Mouse (Mus musculus): ENCODE measurements around the gene Il1rapl1. TPM values are rescaled to one million over a fixed set of nuclear protein-coding genes. Genes with fewer than 3 reads are reported as not detected.

Il1rapl1 gene
- polyA plus RNA-seq (2015; fragmentation: Nextera tagmentation; extraction: Ambion mirVana), result 4.4 and 4.8 TPM in 2 replicates

DNA sequence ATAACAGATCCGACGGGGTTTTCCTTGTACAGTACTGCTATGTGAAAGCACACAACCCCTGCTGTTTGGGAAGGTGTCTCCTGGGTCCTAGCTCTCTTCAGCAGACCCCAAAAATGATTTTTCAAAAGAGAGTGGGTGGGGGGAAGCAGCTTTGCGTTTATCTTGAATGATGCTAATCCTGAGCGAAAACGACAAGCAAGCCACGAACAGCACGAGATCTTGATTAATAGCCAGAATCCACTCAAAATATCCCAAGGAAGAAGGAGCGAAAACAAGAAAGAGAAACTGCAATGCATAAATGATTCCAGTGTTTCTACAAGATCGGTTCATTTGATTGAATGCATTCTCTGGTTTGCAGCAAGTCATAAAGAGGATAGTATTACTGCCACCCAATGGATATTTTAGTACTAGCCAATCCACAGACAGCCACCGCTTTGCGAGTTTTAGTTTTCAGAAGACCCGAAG, at the start of gene Il1rapl1:
Il1rapl1 (minus strand) TSS at position 37 of the 465 bp plus-strand sequence.
- Histone ChIP-seq H3K4me2 (ENCODE audit: low read length) (peak within 1 kb of the TSS; percentile 61), H3K4me3 (ENCODE audit: low read length) (peak within 1 kb of the TSS; percentile 46), H3K36me3 (ENCODE audit: control insufficient read depth, insufficient read depth, low read length) (no peaks in the 10 kb centered on the region), H3K9me3 (ENCODE audit: control insufficient read depth, low read length) (no peaks in the 10 kb centered on the region), H3K4me1 (ENCODE audit: control insufficient read depth, insufficient read depth, low read depth, low read length) (no peaks in the 10 kb centered on the region), H3K9ac (ENCODE audit: low read depth, low read length) (peak within 1 kb of the TSS; percentile 52), H3K27ac (ENCODE audit: low read depth, low read length) (peak within 1 kb of the TSS; percentile 59), H3K27me3 (replicated peaks; ENCODE audit: control insufficient read depth, insufficient read depth, low read length) (no peaks in the 10 kb centered on the region)
- 16% methylated on average over 12 of the region's 12 CpGs for WGBS
- ATAC-seq, result peak; percentile 87

DNA sequence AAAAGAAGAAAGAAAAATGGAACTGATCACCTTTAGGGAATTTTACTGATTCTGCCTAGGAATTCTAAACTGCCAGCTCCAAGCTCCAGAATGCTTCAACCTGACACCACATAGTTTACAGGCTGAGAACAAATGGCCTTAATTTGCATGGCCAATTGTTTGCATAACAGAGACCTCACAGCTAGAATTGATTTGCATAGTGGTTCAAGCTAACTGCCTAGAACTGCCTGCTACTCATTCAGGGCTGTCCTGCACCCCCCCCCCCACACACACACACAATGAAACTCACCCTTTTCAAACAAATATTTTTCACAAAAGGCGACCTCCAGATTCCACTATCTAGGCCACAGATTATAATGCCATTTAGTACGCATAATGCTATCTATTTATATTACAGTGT, 42.6 kb upstream of the Il1rapl1 start:
- Histone ChIP-seq H3K36me3 (ENCODE audit: control insufficient read depth, insufficient read depth, low read length) (no peaks in the 10 kb centered on the region), H3K4me2 (ENCODE audit: low read length) (no peak overlapping the region), H3K4me3 (ENCODE audit: low read length) (no peak overlapping the region), H3K9ac (ENCODE audit: low read depth, low read length) (no peak overlapping the region), H3K9me3 (ENCODE audit: control insufficient read depth, low read length) (no peaks in the 10 kb centered on the region), H3K27ac (ENCODE audit: low read depth, low read length) (no peak overlapping the region), H3K4me1 (ENCODE audit: control insufficient read depth, insufficient read depth, low read depth, low read length) (no peaks in the 10 kb centered on the region), H3K27me3 (replicated peaks; ENCODE audit: control insufficient read depth, insufficient read depth, low read length) (no peaks in the 10 kb centered on the region)
- no peak for ATAC-seq
- WGBS, result 26% methylated on average over 2 of the region's 2 CpGs

DNA sequence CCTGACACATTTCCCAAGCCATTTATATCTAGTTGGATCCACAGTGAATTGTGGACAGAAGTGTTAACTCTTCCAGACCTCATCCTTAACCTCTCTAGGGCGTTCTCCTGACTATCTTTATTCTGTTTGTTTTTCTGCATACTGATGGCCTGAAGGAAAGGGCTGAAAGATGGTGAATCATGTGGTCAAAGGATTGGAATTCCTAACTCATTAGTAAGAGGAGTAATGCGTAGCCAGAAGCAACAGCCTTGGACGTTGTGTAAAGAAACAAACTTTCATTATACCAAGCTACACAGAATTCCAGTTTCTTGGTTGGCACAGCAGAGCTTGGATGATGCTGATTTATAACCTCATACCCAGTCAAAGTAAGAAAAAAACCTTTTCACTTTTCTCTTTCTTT, 10.2 kb upstream of the Il1rapl1 start:
- ATAC-seq, result no peak
- no peak overlapping the region for H3K27ac ChIP-seq (ENCODE audit: low read depth, low read length)
- H3K4me2 ChIP-seq (ENCODE audit: low read length), result no peak overlapping the region
- H3K9ac ChIP-seq (ENCODE audit: low read depth, low read length), result no peak overlapping the region
- whole genome bisulfite sequencing, result 67% methylated on average over 3 of the region's 3 CpGs
- no peaks in the 10 kb centered on the region for H3K27me3 ChIP-seq (replicated peaks; ENCODE audit: control insufficient read depth, insufficient read depth, low read length)
- no peaks in the 10 kb centered on the region for H3K36me3 ChIP-seq (ENCODE audit: control insufficient read depth, insufficient read depth, low read length)
- no peaks in the 10 kb centered on the region for H3K9me3 ChIP-seq (ENCODE audit: control insufficient read depth, low read length)
- no peaks in the 10 kb centered on the region for H3K4me1 ChIP-seq (ENCODE audit: control insufficient read depth, insufficient read depth, low read depth, low read length)
- H3K4me3 ChIP-seq (ENCODE audit: low read length), result no peak overlapping the region

DNA sequence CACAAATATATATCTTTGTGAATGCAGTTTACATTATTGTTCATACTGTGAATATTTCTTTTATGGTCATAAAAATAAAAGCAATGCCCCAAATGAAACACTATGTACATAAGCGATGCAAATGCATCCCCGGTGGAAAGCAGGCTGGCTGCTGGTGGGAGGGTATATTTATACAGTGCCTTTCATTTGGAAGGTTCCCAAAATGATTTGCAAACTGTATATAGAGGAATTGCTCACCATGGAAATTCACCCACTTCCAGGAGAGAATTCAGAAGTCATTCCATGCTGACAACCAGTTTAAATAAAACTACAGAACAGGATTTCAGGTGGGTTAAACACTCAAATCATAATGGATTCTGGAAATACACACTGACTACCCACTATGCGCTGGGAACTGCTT, 4.6 kb upstream of the Il1rapl1 start:
- 70% methylated on average over 3 of the region's 3 CpGs for WGBS
- H3K36me3 ChIP-seq (ENCODE audit: control insufficient read depth, insufficient read depth, low read length), result no peaks in the 10 kb centered on the region
- H3K9ac ChIP-seq (ENCODE audit: low read depth, low read length), result no peak overlapping the region
- H3K4me2 ChIP-seq (ENCODE audit: low read length), result no peak overlapping the region
- H3K27me3 ChIP-seq (replicated peaks; ENCODE audit: control insufficient read depth, insufficient read depth, low read length), result no peaks in the 10 kb centered on the region
- H3K4me1 ChIP-seq (ENCODE audit: control insufficient read depth, insufficient read depth, low read depth, low read length), result no peaks in the 10 kb centered on the region
- H3K9me3 ChIP-seq (ENCODE audit: control insufficient read depth, low read length), result no peaks in the 10 kb centered on the region
- no peak overlapping the region for H3K27ac ChIP-seq (ENCODE audit: low read depth, low read length)
- H3K4me3 ChIP-seq (ENCODE audit: low read length), result no peak overlapping the region
- no peak for ATAC-seq

DNA sequence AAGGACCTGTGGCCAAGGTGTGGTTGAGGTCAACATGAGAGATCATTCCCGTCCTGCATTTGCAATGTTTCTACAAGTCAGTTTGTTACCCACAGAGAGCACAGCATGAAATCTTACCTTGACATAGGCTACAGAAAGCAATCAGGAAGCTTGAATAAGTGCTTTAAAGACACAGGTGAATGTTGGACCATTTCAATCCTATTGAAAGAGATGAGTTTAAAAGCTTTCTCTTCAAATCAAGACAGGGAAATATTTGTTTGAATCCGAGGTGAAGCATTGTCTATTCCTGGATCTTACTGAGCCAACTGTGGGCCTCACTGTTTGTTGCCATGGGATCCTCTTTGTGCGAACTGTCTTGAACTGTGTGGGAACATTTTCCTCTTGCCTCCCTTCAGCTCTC, 2.4 kb upstream of the Il1rapl1 start:
- H3K4me2 ChIP-seq (ENCODE audit: low read length), result no peak overlapping the region

DNA sequence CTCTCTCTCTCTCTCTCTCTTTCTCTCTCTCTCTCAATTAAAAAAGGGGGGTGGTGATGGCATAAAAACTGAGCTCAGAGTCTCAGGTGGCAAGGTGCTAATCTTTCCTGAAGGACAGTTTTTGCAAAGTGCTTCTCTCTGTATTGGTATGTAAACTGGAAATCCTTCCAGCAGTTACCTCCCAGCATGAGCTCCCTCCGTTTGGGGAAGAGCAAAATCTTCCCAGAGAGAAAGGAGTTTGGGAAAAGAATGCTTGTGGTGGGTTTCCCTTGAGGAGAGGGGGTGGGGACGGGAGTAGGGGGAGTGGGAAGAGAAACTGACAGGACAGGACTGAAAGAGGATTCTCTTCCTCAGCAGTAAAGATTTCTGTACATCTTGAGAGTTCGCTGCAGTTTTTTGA, 881 bp upstream of the Il1rapl1 start:
- ATAC-seq, result no peak
- no peaks in the 10 kb centered on the region for H3K36me3 ChIP-seq (ENCODE audit: control insufficient read depth, insufficient read depth, low read length)
- H3K4me2 ChIP-seq (ENCODE audit: low read length), result peak overlapping the region; percentile 61
- no peaks in the 10 kb centered on the region for H3K4me1 ChIP-seq (ENCODE audit: control insufficient read depth, insufficient read depth, low read depth, low read length)
- no peak overlapping the region for H3K27ac ChIP-seq (ENCODE audit: low read depth, low read length)
- H3K9ac ChIP-seq (ENCODE audit: low read depth, low read length), result no peak overlapping the region; the same call in 1 of the 2 replicates
- H3K9me3 ChIP-seq (ENCODE audit: control insufficient read depth, low read length), result no peaks in the 10 kb centered on the region
- H3K27me3 ChIP-seq (replicated peaks; ENCODE audit: control insufficient read depth, insufficient read depth, low read length), result no peaks in the 10 kb centered on the region
- peak overlapping the region; percentile 46 for H3K4me3 ChIP-seq (ENCODE audit: low read length)
- WGBS, result 10% methylated on average over 3 of the region's 3 CpGs

More for the DNA sequence above, 2.4 kb upstream of the Il1rapl1 start:
- Histone ChIP-seq H3K9ac (ENCODE audit: low read depth, low read length) (no peak overlapping the region), H3K36me3 (ENCODE audit: control insufficient read depth, insufficient read depth, low read length) (no peaks in the 10 kb centered on the region), H3K9me3 (ENCODE audit: control insufficient read depth, low read length) (no peaks in the 10 kb centered on the region), H3K27ac (ENCODE audit: low read depth, low read length) (no peak overlapping the region), H3K4me1 (ENCODE audit: control insufficient read depth, insufficient read depth, low read depth, low read length) (no peaks in the 10 kb centered on the region), H3K4me3 (ENCODE audit: low read length) (no peak overlapping the region), H3K27me3 (replicated peaks; ENCODE audit: control insufficient read depth, insufficient read depth, low read length) (no peaks in the 10 kb centered on the region)
- whole genome bisulfite sequencing, result 57% methylated on average over 3 of the region's 3 CpGs
- ATAC-seq, result no peak

DNA sequence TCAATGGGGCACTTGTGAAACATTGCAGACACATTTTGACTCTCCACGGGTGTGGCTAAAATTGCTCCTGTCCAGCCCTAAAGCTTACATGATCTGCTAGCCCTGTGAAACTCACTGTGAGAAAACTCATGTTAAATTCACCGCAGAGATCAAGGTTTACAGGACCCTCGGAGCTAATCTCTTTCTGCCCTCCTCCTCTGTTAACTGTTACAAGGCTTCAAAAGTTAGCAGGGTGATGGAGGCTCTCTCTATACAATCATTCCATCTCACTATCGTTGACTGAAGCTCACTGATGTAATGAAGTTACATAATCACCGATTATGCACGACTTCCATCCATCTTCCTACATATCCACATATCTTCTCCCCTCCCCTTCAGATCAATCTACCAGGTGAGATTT, 1.9 kb downstream of the Il1rapl1 start:
- no peak overlapping the region for H3K9ac ChIP-seq (ENCODE audit: low read depth, low read length)
- 51% methylated on average over 6 of the region's 6 CpGs for WGBS

DNA sequence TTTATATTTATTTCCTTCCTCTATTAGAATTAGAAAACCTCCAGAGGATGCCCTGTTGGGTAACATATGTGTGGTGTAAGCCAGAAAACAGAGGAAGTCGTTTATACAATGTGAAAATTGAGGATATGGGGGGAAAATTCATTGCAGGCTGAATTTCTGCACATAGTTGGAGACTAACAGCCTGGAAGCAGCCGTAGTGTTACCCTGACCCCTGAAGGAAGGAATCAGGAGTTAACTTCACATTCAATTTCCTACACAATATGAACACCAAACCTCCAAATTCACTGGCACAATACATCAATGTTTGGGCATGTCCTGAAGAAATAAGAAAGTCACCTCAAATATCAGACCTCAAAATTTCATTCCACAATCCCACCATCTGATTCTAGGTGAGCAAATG, 3.2 kb downstream of the Il1rapl1 start:
- H3K4me1 ChIP-seq (ENCODE audit: control insufficient read depth, insufficient read depth, low read depth, low read length), result no peaks in the 10 kb centered on the region
- ATAC-seq, result no peak
- H3K4me2 ChIP-seq (ENCODE audit: low read length), result peak overlapping the region; percentile 34
- H3K36me3 ChIP-seq (ENCODE audit: control insufficient read depth, insufficient read depth, low read length), result no peaks in the 10 kb centered on the region
- no peak overlapping the region for H3K27ac ChIP-seq (ENCODE audit: low read depth, low read length)
- WGBS, result 28% methylated on average over 2 of the region's 2 CpGs
- H3K9me3 ChIP-seq (ENCODE audit: control insufficient read depth, low read length), result no peaks in the 10 kb centered on the region
- H3K27me3 ChIP-seq (replicated peaks; ENCODE audit: control insufficient read depth, insufficient read depth, low read length), result no peaks in the 10 kb centered on the region
- H3K9ac ChIP-seq (ENCODE audit: low read depth, low read length), result no peak overlapping the region
- H3K4me3 ChIP-seq (ENCODE audit: low read length), result peak overlapping the region; percentile 24

More for the DNA sequence above, 1.9 kb downstream of the Il1rapl1 start:
- ATAC-seq, result no peak
- H3K27ac ChIP-seq (ENCODE audit: low read depth, low read length), result no peak overlapping the region
- H3K4me3 ChIP-seq (ENCODE audit: low read length), result peak overlapping the region; percentile 46
- H3K36me3 ChIP-seq (ENCODE audit: control insufficient read depth, insufficient read depth, low read length), result no peaks in the 10 kb centered on the region
- no peaks in the 10 kb centered on the region for H3K27me3 ChIP-seq (replicated peaks; ENCODE audit: control insufficient read depth, insufficient read depth, low read length)
- H3K9me3 ChIP-seq (ENCODE audit: control insufficient read depth, low read length), result no peaks in the 10 kb centered on the region
- H3K4me1 ChIP-seq (ENCODE audit: control insufficient read depth, insufficient read depth, low read depth, low read length), result no peaks in the 10 kb centered on the region
- peak overlapping the region; percentile 61 for H3K4me2 ChIP-seq (ENCODE audit: low read length)

DNA sequence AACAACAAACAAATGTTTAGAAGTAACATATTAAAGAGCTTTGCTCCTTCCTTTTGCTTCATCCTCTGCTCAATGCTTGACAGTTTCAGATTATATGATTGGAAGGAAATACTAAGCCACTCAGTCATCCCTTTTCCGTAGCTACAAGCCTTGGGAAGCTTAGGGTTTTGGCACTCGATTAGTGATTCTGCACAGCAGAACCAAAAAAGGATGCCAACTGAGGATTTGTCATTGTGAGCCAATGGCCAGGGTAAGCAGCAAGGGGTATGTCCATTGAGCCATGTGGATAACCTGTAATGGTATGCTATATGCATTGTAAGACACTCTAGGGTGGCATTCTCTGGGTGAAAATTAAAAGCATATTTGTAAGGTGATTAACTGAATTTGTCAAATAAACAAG, 5.7 kb downstream of the Il1rapl1 start:
- H3K36me3 ChIP-seq (ENCODE audit: control insufficient read depth, insufficient read depth, low read length), result no peaks in the 10 kb centered on the region
- no peaks in the 10 kb centered on the region for H3K9me3 ChIP-seq (ENCODE audit: control insufficient read depth, low read length)
- H3K9ac ChIP-seq (ENCODE audit: low read depth, low read length), result no peak overlapping the region
- H3K4me1 ChIP-seq (ENCODE audit: control insufficient read depth, insufficient read depth, low read depth, low read length), result no peaks in the 10 kb centered on the region
- no peak overlapping the region for H3K27ac ChIP-seq (ENCODE audit: low read depth, low read length)
- H3K4me3 ChIP-seq (ENCODE audit: low read length), result no peak overlapping the region
- no peak overlapping the region for H3K4me2 ChIP-seq (ENCODE audit: low read length)
- WGBS, result 82% methylated on average over 2 of the region's 2 CpGs
- ATAC-seq, result no peak
- no peaks in the 10 kb centered on the region for H3K27me3 ChIP-seq (replicated peaks; ENCODE audit: control insufficient read depth, insufficient read depth, low read length)

Data from hindbrain, embryonic 16.5 days (tissue).